Mouse (Mus musculus) embryonic facial prominence, embryonic 11.5 days (tissue): ENCODE measurements at regions not wholly inside any gene's neighbourhood (a gene's known extent, or its start where the extent isn't known, plus 50 kb on each side); places are given as distances from the start of the nearest gene placed in this dataset.

Experiments
- ATAC-seq: fragments of 200-750 bp; cut with Nextera tagmentation; replicated peaks from 2 replicates; pipeline ENCODE4 v1.8.0; 2017; ENCODE audit warnings: low read depth; ENCODE audit not compliant: insufficient number of reproducible peaks, low FRiP score, low TSS enrichment
- DNase-seq: peaks from one replicate; pipeline ENCODE4 v3.0.0-alpha.2; 2015; ENCODE audit warnings: low spot score
- H3K27ac ChIP-seq: fragments of 300-500 bp; sonication (generic); replicated peaks from 2 replicates; pipeline ENCODE4 v1.5.1; 2014; ENCODE audit warnings: mild to moderate bottlenecking, low read depth, low read length, control low read depth
- H3K27me3 ChIP-seq: fragments of 300-500 bp; sonication (generic); 2 replicates; pipeline ENCODE4 v1.6.1; 2014; ENCODE audit warnings: mild to moderate bottlenecking, low read length, moderate library complexity, mixed read lengths; ENCODE audit not compliant: control insufficient read depth, insufficient read depth
- H3K36me3 ChIP-seq: fragments of 300-500 bp; sonication (generic); replicated peaks from 2 replicates; pipeline ENCODE4 v1.6.1; 2014; ENCODE audit warnings: low read depth, mild to moderate bottlenecking, low read length, moderate library complexity, mixed read lengths; ENCODE audit not compliant: control insufficient read depth, insufficient read depth
- H3K4me1 ChIP-seq: fragments of 300-500 bp; sonication (generic); 2 replicates; pipeline ENCODE4 v1.6.1; 2014; ENCODE audit warnings: low read length, mixed read lengths; ENCODE audit not compliant: control insufficient read depth, insufficient read depth
- H3K4me2 ChIP-seq: fragments of 300-500 bp; sonication (generic); 2 replicates; pipeline ENCODE4 v1.6.1; 2014; ENCODE audit warnings: low read depth, mild to moderate bottlenecking, control low read depth, low read length, moderate library complexity
- H3K4me3 ChIP-seq: fragments of 300-500 bp; sonication (generic); 2 replicates; pipeline ENCODE4 v1.5.1; 2014; ENCODE audit warnings: low read depth, low read length, control low read depth
- H3K9ac ChIP-seq: fragments of 300-500 bp; sonication (generic); replicated peaks from 2 replicates; pipeline ENCODE4 v1.6.1; 2014; ENCODE audit warnings: mild to moderate bottlenecking, control low read depth, low read length
- H3K9me3 ChIP-seq: fragments of 300-500 bp; sonication (generic); replicated peaks from 2 replicates; pipeline ENCODE4 v1.6.1; 2016; ENCODE audit warnings: mild to moderate bottlenecking, low read length, inconsistent platforms, mixed read lengths; ENCODE audit not compliant: control insufficient read depth
- WGBS: fragments of 180-500 bp; shearing (Covaris S2); extraction: QIAGEN DNeasy Blood & Tissue Kit; methylation state at CpG from one replicate; pipeline ENCODE4 v1.1.7; 2014; 5-methylcytosine and 5-hydroxymethylcytosine counted together

DNA sequence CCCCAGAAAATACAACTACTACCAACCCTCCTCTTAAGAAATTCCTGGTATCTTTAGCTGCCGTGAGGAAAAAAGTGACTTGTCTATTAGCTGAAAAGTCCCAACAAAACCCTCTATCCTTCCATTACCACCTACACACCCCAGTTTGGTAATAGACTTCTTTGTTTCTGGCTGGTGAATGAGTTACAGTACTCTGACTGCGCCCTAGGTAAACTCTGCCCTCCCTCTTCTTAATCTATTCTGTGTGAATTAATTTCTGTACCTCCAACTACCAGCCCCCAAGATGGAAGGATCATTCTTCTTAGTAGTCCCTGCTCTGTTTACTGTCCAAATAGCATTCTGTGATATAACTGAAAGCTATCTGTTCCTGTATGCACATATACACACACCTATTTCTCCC is 245.4 kb downstream of the Pik3r1 start:
- no peaks in the 10 kb centered on the region for H3K27me3 ChIP-seq
- no peak for DNase-seq
- no peaks in the 10 kb centered on the region for H3K36me3 ChIP-seq
- H3K4me3 ChIP-seq: no peak overlapping the region
- H3K4me2 ChIP-seq: no peak overlapping the region
- H3K27ac ChIP-seq: no peak overlapping the region
- no peak overlapping the region for H3K9ac ChIP-seq
- no peaks in the 10 kb centered on the region for H3K9me3 ChIP-seq
- WGBS: 96% methylated on average over 2 of the region's 2 CpGs
- H3K4me1 ChIP-seq: no peaks in the 10 kb centered on the region
- no peak for ATAC-seq

DNA sequence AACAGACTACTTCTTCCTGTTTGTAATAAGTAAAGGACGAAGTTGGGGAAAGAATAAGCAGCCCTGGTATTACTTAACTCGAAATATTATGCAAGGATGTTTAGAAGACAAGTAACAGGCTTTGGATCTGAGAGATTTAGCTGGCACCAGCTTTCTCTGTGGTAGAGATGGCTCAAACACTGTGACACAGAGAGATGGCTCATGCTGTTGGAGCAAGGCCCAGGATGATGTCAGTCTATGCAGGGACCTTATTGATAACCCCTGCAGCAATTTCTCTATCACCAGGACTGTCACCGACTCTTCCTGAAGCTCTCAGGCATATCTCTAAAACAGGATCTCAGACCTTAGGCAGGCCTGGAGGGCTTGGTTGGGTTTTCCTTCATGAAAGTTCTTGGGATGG is 254.7 kb downstream of the Pik3r1 start:
- no peak overlapping the region for H3K4me3 ChIP-seq
- no peak overlapping the region for H3K4me2 ChIP-seq
- ATAC-seq (no peak), DNase-seq (no peak)
- no peaks in the 10 kb centered on the region for H3K4me1 ChIP-seq
- WGBS: 82% methylated on average over 3 of the region's 3 CpGs
- no peaks in the 10 kb centered on the region for H3K9me3 ChIP-seq
- no peak overlapping the region for H3K9ac ChIP-seq
- no peak overlapping the region for H3K27ac ChIP-seq
- H3K27me3 ChIP-seq: no peaks in the 10 kb centered on the region
- H3K36me3 ChIP-seq: no peaks in the 10 kb centered on the region

- Histone ChIP-seq H3K9me3 (no peaks in the 10 kb centered on the region), H3K4me2 (no peak overlapping the region), H3K9ac (no peak overlapping the region), H3K4me1 (no peaks in the 10 kb centered on the region), H3K4me3 (no peak overlapping the region), H3K27me3 (no peaks in the 10 kb centered on the region), H3K27ac (no peak overlapping the region), H3K36me3 (no peaks in the 10 kb centered on the region)
- 38% methylated on average over 1 of the region's 1 CpGs for WGBS
- ATAC-seq (no peak), DNase-seq (peak; percentile 70)
Observed at GRCm38 (mm10) chr13:101509946-101510345, 258.1 kb downstream of the Pik3r1 start.

DNA sequence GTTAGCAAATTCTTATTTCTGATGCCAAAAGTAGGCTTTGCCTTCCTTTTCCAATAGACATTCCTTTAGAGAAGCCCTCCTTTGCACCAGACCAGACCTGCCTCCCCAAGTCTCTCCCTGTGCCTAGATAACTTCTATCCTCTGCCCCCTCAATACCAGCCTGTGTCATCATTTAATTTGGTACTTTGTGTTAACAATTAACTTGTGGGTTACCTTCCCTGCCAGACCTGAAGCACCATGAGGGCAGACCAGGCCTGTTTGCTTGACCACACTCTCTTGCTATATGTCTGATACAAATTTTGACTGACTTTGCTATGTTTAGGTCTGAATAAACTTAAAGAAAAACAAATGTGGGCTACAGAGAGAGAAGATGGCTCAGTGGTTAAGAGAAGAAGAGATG is 259.7 kb downstream of the Pik3r1 start:
- Histone ChIP-seq H3K4me2 (no peak overlapping the region), H3K4me1 (no peaks in the 10 kb centered on the region), H3K27me3 (no peaks in the 10 kb centered on the region), H3K36me3 (no peaks in the 10 kb centered on the region), H3K9ac (no peak overlapping the region), H3K9me3 (no peaks in the 10 kb centered on the region), H3K4me3 (no peak overlapping the region), H3K27ac (no peak overlapping the region)
- no peak for DNase-seq
- ATAC-seq: no peak

- ATAC-seq: no peak
Observed at GRCm38 (mm10) chr13:101506696-101507095, 261.3 kb downstream of the Pik3r1 start.

DNA sequence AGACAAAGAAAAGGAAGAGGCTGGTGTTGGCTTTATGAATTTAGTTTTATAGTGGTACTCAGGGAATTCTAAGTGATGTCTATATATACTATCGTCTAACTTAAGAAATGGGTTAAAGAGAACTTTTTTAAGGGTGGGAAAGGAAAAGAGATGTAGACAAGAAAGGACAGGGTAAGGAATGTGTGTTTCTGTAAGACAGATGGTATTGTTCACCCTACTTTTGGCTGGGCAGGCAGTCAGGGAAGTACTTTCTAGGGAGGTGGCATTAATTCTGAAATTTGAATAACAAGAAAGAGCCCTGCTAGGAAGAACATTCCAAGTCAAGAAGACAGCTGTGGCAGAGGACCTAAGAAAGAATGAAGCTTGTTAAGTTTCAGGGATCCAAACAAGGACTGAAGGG is 263.0 kb downstream of the Pik3r1 start:
- Histone ChIP-seq H3K27ac (no peak overlapping the region), H3K4me3 (no peak overlapping the region), H3K4me2 (no peak overlapping the region), H3K4me1 (no peaks in the 10 kb centered on the region), H3K36me3 (no peaks in the 10 kb centered on the region), H3K27me3 (no peaks in the 10 kb centered on the region), H3K9ac (no peak overlapping the region), H3K9me3 (no peaks in the 10 kb centered on the region)
- WGBS: 87% methylated on average over 1 of the region's 1 CpGs
- DNase-seq (no peak), ATAC-seq (no peak)

More at GRCm38 (mm10) chr13:101506696-101507095, 261.3 kb downstream of the Pik3r1 start:
- DNase-seq: no peak
- Histone ChIP-seq H3K4me3 (no peak overlapping the region), H3K4me1 (no peaks in the 10 kb centered on the region), H3K27me3 (no peaks in the 10 kb centered on the region), H3K27ac (no peak overlapping the region), H3K36me3 (no peaks in the 10 kb centered on the region), H3K4me2 (no peak overlapping the region), H3K9ac (no peak overlapping the region), H3K9me3 (no peaks in the 10 kb centered on the region)

DNA sequence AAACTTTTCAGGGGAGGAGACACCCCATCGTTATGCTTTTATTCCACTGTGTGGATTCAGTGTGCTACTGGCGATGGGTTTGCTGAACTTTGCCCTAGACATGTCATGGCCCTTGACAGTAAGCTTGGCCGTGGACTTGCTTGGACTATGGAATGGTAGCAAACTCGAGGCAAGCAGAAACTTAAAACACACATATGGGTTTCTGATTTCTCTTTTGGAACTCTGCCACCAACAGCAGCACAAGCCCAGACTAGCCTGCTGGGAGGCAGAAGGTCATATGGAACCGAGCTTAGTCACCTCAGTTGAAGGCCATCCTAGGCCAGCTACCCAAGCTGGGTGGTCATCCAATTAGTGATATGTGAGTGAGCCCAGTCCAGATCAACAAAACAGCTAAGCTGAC is 263.8 kb downstream of the Pik3r1 start:
- Histone ChIP-seq H3K4me2 (no peak overlapping the region), H3K9ac (no peak overlapping the region), H3K27ac (no peak overlapping the region), H3K27me3 (no peaks in the 10 kb centered on the region), H3K4me3 (no peak overlapping the region), H3K4me1 (no peaks in the 10 kb centered on the region), H3K9me3 (no peaks in the 10 kb centered on the region), H3K36me3 (no peaks in the 10 kb centered on the region)
- no peak for DNase-seq
- ATAC-seq: no peak
- 62% methylated on average over 5 of the region's 5 CpGs for WGBS

DNA sequence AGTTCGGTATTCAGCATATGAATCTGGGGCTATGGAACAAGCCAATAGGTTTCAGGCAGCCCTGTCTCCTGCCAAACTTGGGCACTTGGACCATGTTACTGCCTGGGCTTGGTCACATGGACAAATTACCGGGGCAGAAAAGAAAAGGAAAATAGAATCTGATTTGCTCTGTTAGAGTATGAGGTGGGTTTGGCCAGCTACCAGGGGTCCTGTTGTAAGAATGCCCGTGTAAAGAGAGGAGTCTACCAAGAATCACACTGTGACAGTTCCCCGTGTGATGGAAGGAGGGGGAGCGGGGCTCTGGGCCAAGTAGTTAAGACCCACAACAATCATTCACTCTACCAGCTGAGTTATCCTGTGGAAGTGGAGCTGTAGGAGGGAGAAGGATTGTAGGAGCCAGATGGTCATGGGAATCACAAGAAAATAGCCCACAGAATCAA is 266.2 kb downstream of the Pik3r1 start:
- H3K9me3 ChIP-seq: no peaks in the 10 kb centered on the region
- whole genome bisulfite sequencing: 85% methylated on average over 5 of the region's 5 CpGs
- no peaks in the 10 kb centered on the region for H3K4me1 ChIP-seq
- H3K27me3 ChIP-seq: no peaks in the 10 kb centered on the region
- ATAC-seq: no peak
- H3K27ac ChIP-seq: no peak overlapping the region
- no peak for DNase-seq
- no peak overlapping the region for H3K4me2 ChIP-seq
- H3K36me3 ChIP-seq: no peaks in the 10 kb centered on the region
- H3K9ac ChIP-seq: no peak overlapping the region
- H3K4me3 ChIP-seq: no peak overlapping the region

- WGBS: 95% methylated on average over 3 of the region's 3 CpGs
- Histone ChIP-seq H3K4me1 (no peaks in the 10 kb centered on the region), H3K4me3 (no peak overlapping the region), H3K27ac (no peak overlapping the region), H3K36me3 (no peaks in the 10 kb centered on the region), H3K27me3 (no peaks in the 10 kb centered on the region), H3K9me3 (no peaks in the 10 kb centered on the region), H3K9ac (no peak overlapping the region), H3K4me2 (no peak overlapping the region)
- no peak for DNase-seq
- no peak for ATAC-seq
Observed at GRCm38 (mm10) chr13:101501061-101501460, 267.0 kb downstream of the Pik3r1 start.
